Mouse (Mus musculus) cerebellum, adult 11-12 months (tissue): ENCODE measurements around the gene Mcm2.

Experiments used
- DNase-seq: peaks from one replicate; pipeline ENCODE4 v3.0.0; 2022

Gene Mcm2

GRCm38 (mm10) chr6:88898534-88899048, at the start of gene Mcm2:
Gene Mcm2, minus strand, starts transcription at chr6:88898780.
- peak; percentile 91 for DNase-seq

- DNase-seq: no peak
Measured at GRCm38 (mm10) chr6:88947771-88948170, 49.2 kb upstream of the Mcm2 start.

GRCm38 (mm10) chr6:88946442-88946841, 47.9 kb upstream of the Mcm2 start:
- DNase-seq: no peak

GRCm38 (mm10) chr6:88943666-88944065, 45.1 kb upstream of the Mcm2 start:
- DNase-seq: no peak

- no peak for DNase-seq
Measured at GRCm38 (mm10) chr6:88942595-88942994, 44.0 kb upstream of the Mcm2 start.

GRCm38 (mm10) chr6:88941628-88942027, 43.0 kb upstream of the Mcm2 start:
- no peak for DNase-seq

- DNase-seq: no peak
Measured at GRCm38 (mm10) chr6:88940090-88940916, 41.7 kb upstream of the Mcm2 start.

- DNase-seq: no peak
Measured at GRCm38 (mm10) chr6:88939281-88940089, 40.9 kb upstream of the Mcm2 start.

GRCm38 (mm10) chr6:88938664-88939055, 40.1 kb upstream of the Mcm2 start:
- DNase-seq: no peak

- no peak for DNase-seq
Measured at GRCm38 (mm10) chr6:88937971-88938663, 39.5 kb upstream of the Mcm2 start.

GRCm38 (mm10) chr6:88937214-88937549, 38.6 kb upstream of the Mcm2 start:
- DNase-seq: no peak

- DNase-seq: no peak
Measured at GRCm38 (mm10) chr6:88936342-88937213, 38.0 kb upstream of the Mcm2 start.

GRCm38 (mm10) chr6:88935735-88936276, 37.2 kb upstream of the Mcm2 start:
- DNase-seq: no peak

- no peak for DNase-seq
Measured at GRCm38 (mm10) chr6:88934816-88935215, 36.2 kb upstream of the Mcm2 start.

GRCm38 (mm10) chr6:88934132-88934531, 35.6 kb upstream of the Mcm2 start:
- no peak for DNase-seq

GRCm38 (mm10) chr6:88931449-88931848, 32.9 kb upstream of the Mcm2 start:
- no peak for DNase-seq

- DNase-seq: no peak
Measured at GRCm38 (mm10) chr6:88930049-88930448, 31.5 kb upstream of the Mcm2 start.

- no peak for DNase-seq
Measured at GRCm38 (mm10) chr6:88929451-88929850, 30.9 kb upstream of the Mcm2 start.

GRCm38 (mm10) chr6:88928576-88928975, 30.0 kb upstream of the Mcm2 start:
- DNase-seq: no peak

GRCm38 (mm10) chr6:88928026-88928425, 29.4 kb upstream of the Mcm2 start:
- DNase-seq: peak; percentile 64

- DNase-seq: peak; percentile 72
Measured at GRCm38 (mm10) chr6:88927595-88927994, 29.0 kb upstream of the Mcm2 start.

- DNase-seq: no peak
Measured at GRCm38 (mm10) chr6:88926870-88927269, 28.3 kb upstream of the Mcm2 start.
